Mouse (Mus musculus) embryonic facial prominence, embryonic 11.5 days (tissue): ENCODE data around the gene Ift20. TPM values are rescaled to one million over a fixed set of nuclear protein-coding genes. Genes with fewer than 3 reads are reported as not detected.
"Not testable (repeated sequence)": the region's sequence is repeated elsewhere in the genome, so short reads cannot be mapped to it uniquely, and the experiment has no call there.

Source experiments
- ATAC-seq: fragments of 200-750 bp; cut with Nextera tagmentation; replicated peaks from 2 replicates; pipeline ENCODE4 v1.8.0; 2017; ENCODE audit warnings: low read depth; ENCODE audit not compliant: insufficient number of reproducible peaks, low FRiP score, low TSS enrichment
- DNase-seq: peaks from one replicate; pipeline ENCODE4 v3.0.0-alpha.2; 2015; ENCODE audit warnings: low spot score
- H3K27ac ChIP-seq: fragments of 300-500 bp; sonication (generic); replicated peaks from 2 replicates; pipeline ENCODE4 v1.5.1; 2014; ENCODE audit warnings: mild to moderate bottlenecking, low read depth, low read length, control low read depth
- H3K27me3 ChIP-seq: fragments of 300-500 bp; sonication (generic); 2 replicates; pipeline ENCODE4 v1.6.1; 2014; ENCODE audit warnings: mild to moderate bottlenecking, low read length, moderate library complexity, mixed read lengths; ENCODE audit not compliant: control insufficient read depth, insufficient read depth
- H3K36me3 ChIP-seq: fragments of 300-500 bp; sonication (generic); replicated peaks from 2 replicates; pipeline ENCODE4 v1.6.1; 2014; ENCODE audit warnings: low read depth, mild to moderate bottlenecking, low read length, moderate library complexity, mixed read lengths; ENCODE audit not compliant: control insufficient read depth, insufficient read depth
- H3K4me1 ChIP-seq: fragments of 300-500 bp; sonication (generic); 2 replicates; pipeline ENCODE4 v1.6.1; 2014; ENCODE audit warnings: low read length, mixed read lengths; ENCODE audit not compliant: control insufficient read depth, insufficient read depth
- H3K4me2 ChIP-seq: fragments of 300-500 bp; sonication (generic); 2 replicates; pipeline ENCODE4 v1.6.1; 2014; ENCODE audit warnings: low read depth, mild to moderate bottlenecking, control low read depth, low read length, moderate library complexity
- H3K4me3 ChIP-seq: fragments of 300-500 bp; sonication (generic); 2 replicates; pipeline ENCODE4 v1.5.1; 2014; ENCODE audit warnings: low read depth, low read length, control low read depth
- H3K9ac ChIP-seq: fragments of 300-500 bp; sonication (generic); replicated peaks from 2 replicates; pipeline ENCODE4 v1.6.1; 2014; ENCODE audit warnings: mild to moderate bottlenecking, control low read depth, low read length
- H3K9me3 ChIP-seq: fragments of 300-500 bp; sonication (generic); replicated peaks from 2 replicates; pipeline ENCODE4 v1.6.1; 2016; ENCODE audit warnings: mild to moderate bottlenecking, low read length, inconsistent platforms, mixed read lengths; ENCODE audit not compliant: control insufficient read depth
- WGBS: fragments of 180-500 bp; shearing (Covaris S2); extraction: QIAGEN DNeasy Blood & Tissue Kit; methylation state at CpG from one replicate; pipeline ENCODE4 v1.1.7; 2014; 5-methylcytosine and 5-hydroxymethylcytosine counted together
- polyA plus RNA-seq: library from polyadenylated mRNA; unstranded; fragments of >200 nt; fragmentation: Nextera tagmentation; extraction: Ambion mirVana; gene quantifications from 2 replicates; pipeline ENCODE4 v1.2.1, GENCODE M21; 2014

Gene Ift20
- polyA plus RNA-seq, 1 experiment from 2014 or later: 138 TPM

GRCm38 (mm10) chr11:78571854-78572253 lies 35.7 kb downstream of the Ift20 start:
- ATAC-seq (no peak), DNase-seq (no peak)
- no peak overlapping the region for H3K4me2 ChIP-seq
- H3K27me3 ChIP-seq: no peaks in the 10 kb centered on the region
- no peak overlapping the region for H3K27ac ChIP-seq
- no peaks in the 10 kb centered on the region for H3K4me1 ChIP-seq
- 87% methylated on average over 6 of the region's 6 CpGs for WGBS
- no peaks in the 10 kb centered on the region for H3K9me3 ChIP-seq
- H3K4me3 ChIP-seq: no peak overlapping the region
- no peak overlapping the region for H3K9ac ChIP-seq
- no peaks in the 10 kb centered on the region; the same call in 1 of the 2 replicates for H3K36me3 ChIP-seq

GRCm38 (mm10) chr11:78574031-78574430 lies 37.9 kb downstream of the Ift20 start:
- 90% methylated on average over 3 of the region's 4 CpGs for WGBS
- H3K4me2 ChIP-seq, H3K9me3 ChIP-seq, DNase-seq, H3K27ac ChIP-seq, ATAC-seq, H3K36me3 ChIP-seq, H3K27me3 ChIP-seq, H3K4me1 ChIP-seq, H3K9ac ChIP-seq, H3K4me3 ChIP-seq: not testable (repeated sequence)

GRCm38 (mm10) chr11:78574536-78574935 lies 38.4 kb downstream of the Ift20 start:
- Histone ChIP-seq H3K4me3 (no peak overlapping the region), H3K36me3 (no peaks in the 10 kb centered on the region; the same call in 1 of the 2 replicates), H3K9me3 (no peaks in the 10 kb centered on the region), H3K27me3 (no peaks in the 10 kb centered on the region), H3K27ac (no peak overlapping the region), H3K9ac (no peak overlapping the region), H3K4me2 (no peak overlapping the region), H3K4me1 (no peaks in the 10 kb centered on the region)
- ATAC-seq (no peak), DNase-seq (no peak)
- 92% methylated on average over 3 of the region's 3 CpGs for WGBS

- H3K4me3 ChIP-seq: no peak overlapping the region
- DNase-seq: no peak
- 68% methylated on average over 2 of the region's 2 CpGs for WGBS
Measured at GRCm38 (mm10) chr11:78574975-78575374, 38.8 kb downstream of the Ift20 start.

GRCm38 (mm10) chr11:78582848-78583247 lies 46.7 kb downstream of the Ift20 start:
- Histone ChIP-seq H3K27ac (no peak overlapping the region), H3K9ac (no peak overlapping the region), H3K36me3 (no peaks in the 10 kb centered on the region; the same call in 1 of the 2 replicates), H3K4me1 (no peaks in the 10 kb centered on the region), H3K4me3 (no peak overlapping the region), H3K4me2 (no peak overlapping the region), H3K27me3 (no peaks in the 10 kb centered on the region), H3K9me3 (no peaks in the 10 kb centered on the region)
- no peak for DNase-seq
- ATAC-seq: no peak
- WGBS: 91% methylated on average over 6 of the region's 6 CpGs

More at GRCm38 (mm10) chr11:78574975-78575374, 38.8 kb downstream of the Ift20 start:
- Histone ChIP-seq H3K27ac (no peak overlapping the region), H3K27me3 (no peaks in the 10 kb centered on the region), H3K9me3 (no peaks in the 10 kb centered on the region), H3K9ac (no peak overlapping the region), H3K36me3 (no peaks in the 10 kb centered on the region; the same call in 1 of the 2 replicates), H3K4me1 (no peaks in the 10 kb centered on the region), H3K4me2 (no peak overlapping the region)
- ATAC-seq: no peak

- ATAC-seq (no peak), DNase-seq (no peak)
- Histone ChIP-seq H3K4me1 (no peaks in the 10 kb centered on the region), H3K36me3 (no peaks in the 10 kb centered on the region; the same call in 1 of the 2 replicates), H3K4me3 (no peak overlapping the region), H3K27ac (no peak overlapping the region), H3K9ac (no peak overlapping the region), H3K4me2 (no peak overlapping the region), H3K27me3 (no peaks in the 10 kb centered on the region), H3K9me3 (no peaks in the 10 kb centered on the region)
Measured at GRCm38 (mm10) chr11:78586099-78586498, 49.9 kb downstream of the Ift20 start.

- H3K4me3 ChIP-seq, H3K27me3 ChIP-seq, H3K36me3 ChIP-seq, ATAC-seq, H3K4me2 ChIP-seq, H3K9ac ChIP-seq, H3K4me1 ChIP-seq, DNase-seq, H3K27ac ChIP-seq, H3K9me3 ChIP-seq: not testable (repeated sequence)
- 88% methylated on average over 1 of the region's 1 CpGs for WGBS
Measured at GRCm38 (mm10) chr11:78587677-78588076, 51.5 kb downstream of the Ift20 start.
